Mouse (Mus musculus) kidney, adult 2 months (tissue): ENCODE measurements around the gene A830031A19Rik.

Experiments
- CTCF ChIP-seq: fragments of 200-500 bp; conservative IDR thresholded peaks from 2 replicates; pipeline ENCODE4 v1.5.1; 2011; ENCODE audit warnings: low read depth, mild to moderate bottlenecking, control low read depth, low read length, moderate library complexity, mixed read lengths; ENCODE audit not compliant: insufficient read depth, insufficient read length
- POLR2A ChIP-seq: fragments of 200-500 bp; IDR thresholded peaks from one replicate; pipeline ENCODE4 v1.6.1; 2011; ENCODE audit warnings: low read depth, low read length, control low read depth

DNA sequence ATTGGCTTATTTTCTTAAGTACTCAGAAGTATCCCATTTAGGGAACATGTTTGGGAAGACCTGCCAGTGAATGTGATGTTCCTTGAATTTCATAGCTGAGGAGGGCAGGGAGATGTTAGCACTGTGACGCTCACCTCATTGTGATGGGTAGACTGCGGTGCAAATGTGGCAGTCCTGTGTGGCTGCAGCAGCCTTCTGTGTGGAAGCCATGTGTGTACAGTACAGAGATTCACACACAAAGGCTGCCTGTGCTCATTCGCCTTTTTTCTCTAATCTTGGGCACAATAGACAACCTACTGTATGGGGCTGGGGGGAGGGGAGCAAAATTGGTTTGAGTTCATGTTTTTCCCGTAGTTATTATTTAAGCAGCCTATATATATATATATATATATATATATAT lies 9.7 kb upstream of the A830031A19Rik start:
- TF ChIP-seq POLR2A (no peak), CTCF (no peak)
